Mouse (Mus musculus): ENCODE measurements around the gene Il12rb1. TPM values are rescaled to one million over a fixed set of nuclear protein-coding genes. Genes with fewer than 3 reads are reported as not detected.

The Il12rb1 gene
- polyA plus RNA-seq, 1 experiment = 1.8 TPM

DNA sequence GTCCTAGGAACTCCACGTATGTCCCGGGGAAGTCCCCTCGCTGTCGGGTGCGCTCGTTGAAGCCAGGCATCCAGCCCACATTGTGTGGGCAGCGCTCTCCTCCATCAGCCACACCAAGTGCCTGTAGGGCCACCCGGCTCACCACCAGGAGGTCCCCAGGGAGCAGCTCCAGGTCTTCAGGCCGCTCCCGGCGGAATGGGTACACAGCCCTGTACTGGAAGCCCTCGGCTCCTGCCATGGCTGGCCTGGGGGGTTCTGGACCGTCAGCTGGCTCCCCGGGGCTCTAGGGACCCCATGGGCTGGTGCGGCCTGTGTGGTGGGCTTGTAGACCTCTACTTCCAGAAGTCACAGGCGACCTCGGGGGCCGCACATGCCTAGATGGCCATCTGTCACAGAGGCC lies 33.5 kb upstream of the Il12rb1 start:
- Histone ChIP-seq H3K27ac (ENCODE audit: insufficient read depth, low read length) (peak overlapping the region; percentile 74), H3K4me3 (replicated peaks; ENCODE audit: insufficient read depth, low read depth, low read length) (peak overlapping the region; percentile 74), H3K27me3 (ENCODE audit: control insufficient read depth, insufficient read depth, low read length) (no peaks in the 10 kb centered on the region), H3K4me1 (ENCODE audit: control insufficient read depth, insufficient read depth, low read length) (peaks cover 39% of the 10 kb centered on the region)
- TF ChIP-seq POLR2A (IDR thresholded peaks at IDR 0.05; ENCODE audit: borderline replicate concordance, insufficient read depth, low read length) (no peak), CTCF (IDR thresholded peaks at IDR 0.05; ENCODE audit: borderline replicate concordance, insufficient read depth, low read depth, low read length) (no peak)
- 51% methylated on average over 18 of the region's 18 CpGs for whole genome bisulfite sequencing
- DNase-seq = no peak

DNA sequence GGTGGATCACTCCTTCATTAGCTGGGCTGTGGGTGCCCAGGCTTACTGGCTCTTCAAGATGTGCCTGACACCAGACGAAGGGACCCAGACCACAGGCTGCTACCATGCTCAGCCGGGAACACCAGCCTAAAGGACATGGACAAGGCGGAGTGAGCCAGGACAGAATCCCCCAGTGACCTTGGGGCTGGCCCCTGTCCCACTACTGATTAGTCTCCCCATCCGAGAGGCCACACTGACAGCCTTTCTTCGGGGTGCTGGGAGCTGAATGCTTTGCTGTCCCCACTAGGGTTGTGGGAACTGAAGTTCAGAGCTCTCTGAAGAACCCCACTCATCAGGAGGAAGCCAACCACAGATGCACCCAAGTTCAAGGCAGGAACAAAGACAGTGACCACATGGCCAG lies 33.0 kb upstream of the Il12rb1 start:
- Histone ChIP-seq H3K27me3 (ENCODE audit: control insufficient read depth, insufficient read depth, low read length) (no peaks in the 10 kb centered on the region), H3K27ac (ENCODE audit: insufficient read depth, low read length) (peak overlapping the region; percentile 74; the same call in 1 of the 2 replicates), H3K4me1 (ENCODE audit: control insufficient read depth, insufficient read depth, low read length) (peaks cover 39% of the 10 kb centered on the region), H3K4me3 (replicated peaks; ENCODE audit: insufficient read depth, low read depth, low read length) (peak overlapping the region; percentile 74)
- no peak for TF ChIP-seq CTCF (IDR thresholded peaks at IDR 0.05; ENCODE audit: borderline replicate concordance, insufficient read depth, low read depth, low read length)
- no peak for TF ChIP-seq POLR2A (IDR thresholded peaks at IDR 0.05; ENCODE audit: borderline replicate concordance, insufficient read depth, low read length)
- no peak for DNase-seq
- 28% methylated on average over 5 of the region's 5 CpGs for WGBS

DNA sequence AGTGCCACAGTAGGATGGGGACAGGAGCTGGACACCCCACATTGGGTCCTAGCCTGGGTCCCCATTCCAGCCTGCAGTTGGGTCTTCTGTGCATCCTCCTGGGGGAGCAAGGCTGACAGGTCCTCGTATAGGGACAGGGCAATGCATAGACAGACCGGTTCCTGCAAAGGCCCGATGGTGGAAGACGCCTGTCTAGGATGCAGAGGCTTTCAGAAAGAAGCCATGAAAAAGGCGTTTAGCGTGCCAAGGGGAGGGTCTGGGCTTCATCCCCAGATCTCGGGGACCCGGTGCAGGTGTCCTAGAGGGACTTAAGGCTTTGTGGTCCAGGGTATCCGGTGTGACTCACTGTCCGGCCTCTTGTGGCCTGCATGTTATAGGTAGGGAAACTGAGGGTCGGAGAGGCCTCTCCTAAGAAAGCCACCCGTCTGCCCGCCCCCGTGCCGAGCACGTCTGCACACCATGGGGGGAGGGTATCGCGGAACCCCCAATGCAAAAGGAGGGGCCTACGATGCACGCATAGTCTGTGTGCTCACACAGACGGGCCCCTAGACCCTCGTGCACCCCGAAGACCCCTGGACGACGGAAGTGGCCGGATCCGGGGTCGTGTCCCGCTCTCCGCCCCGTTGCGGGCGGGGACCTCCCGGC lies 32.3 kb upstream of the Il12rb1 start:
- under 1% methylated on average over 34 of the region's 34 CpGs for WGBS
- peaks cover 39% of the 10 kb centered on the region for H3K4me1 ChIP-seq (ENCODE audit: control insufficient read depth, insufficient read depth, low read length)
- H3K27ac ChIP-seq (ENCODE audit: insufficient read depth, low read length) = peak overlapping the region; percentile 74
- H3K4me3 ChIP-seq (replicated peaks; ENCODE audit: insufficient read depth, low read depth, low read length) = peak overlapping the region; percentile 74
- no peaks in the 10 kb centered on the region for H3K27me3 ChIP-seq (ENCODE audit: control insufficient read depth, insufficient read depth, low read length)
- no peak for TF ChIP-seq CTCF (IDR thresholded peaks at IDR 0.05; ENCODE audit: borderline replicate concordance, insufficient read depth, low read depth, low read length)
- no peak for TF ChIP-seq POLR2A (IDR thresholded peaks at IDR 0.05; ENCODE audit: borderline replicate concordance, insufficient read depth, low read length)
- peak in 1 of 2 experiments; percentile 61 for DNase-seq

DNA sequence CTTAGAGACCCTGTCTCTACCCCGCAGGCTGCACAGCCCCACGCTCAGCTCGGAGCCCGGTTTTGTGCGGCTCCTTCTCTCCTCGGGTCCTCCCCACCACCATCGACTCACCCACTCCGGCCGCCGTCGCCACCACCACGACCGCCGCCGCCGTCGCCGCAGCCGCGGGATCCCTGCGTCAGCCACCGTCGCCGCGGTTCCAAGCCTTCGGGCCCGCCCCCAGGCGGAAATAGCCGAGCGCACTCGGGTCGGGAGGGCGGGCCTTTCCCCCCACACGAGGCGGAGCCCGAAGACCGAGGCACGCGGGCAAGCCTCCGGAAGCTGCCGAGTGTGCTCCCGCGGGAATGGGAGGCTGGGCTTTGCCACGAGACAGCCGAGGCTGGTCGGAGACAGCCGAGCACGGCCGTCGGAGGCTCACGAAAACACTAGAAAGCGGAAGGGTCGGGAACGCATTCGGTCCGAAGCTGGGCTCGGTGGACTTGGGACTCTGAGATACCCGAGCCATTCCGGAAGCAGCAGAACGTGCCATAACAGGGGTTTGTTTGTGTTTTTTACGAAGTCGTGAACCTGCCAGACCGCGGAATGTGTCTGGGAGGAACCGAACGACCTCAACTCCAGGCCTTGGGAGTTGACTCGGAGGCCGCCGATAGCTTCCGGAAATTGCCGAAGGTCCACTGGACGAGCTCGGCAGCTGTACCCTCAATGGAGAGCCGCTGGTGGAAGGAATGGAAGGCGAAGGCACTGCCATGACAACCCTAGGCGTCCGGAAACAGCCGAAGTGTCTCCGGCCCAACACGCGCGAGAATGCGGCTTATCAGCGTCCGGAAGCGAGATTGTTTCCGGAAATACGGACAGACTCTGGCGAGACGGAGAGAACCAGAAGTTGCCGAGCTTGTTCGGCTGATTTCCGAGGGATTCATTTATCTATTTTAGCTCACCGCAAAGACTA lies 31.5 kb upstream of the Il12rb1 start, which contains the start of gene Pik3r2:
Gene Pik3r2, minus strand, starts transcription at position 218 of the 949 bp plus-strand sequence.
- H3K27me3 ChIP-seq (ENCODE audit: control insufficient read depth, insufficient read depth, low read length) = no peaks in the 10 kb centered on the region
- peaks cover 34% of the 10 kb centered on the region for H3K4me1 ChIP-seq (ENCODE audit: control insufficient read depth, insufficient read depth, low read length)
- under 1% methylated on average over 93 of the region's 94 CpGs for WGBS
- peak within 1 kb of the TSS; percentile 74 for H3K27ac ChIP-seq (ENCODE audit: insufficient read depth, low read length)
- peak; percentile 97 to 98 for DNase-seq
- TF ChIP-seq CTCF (IDR thresholded peaks at IDR 0.05; ENCODE audit: borderline replicate concordance, insufficient read depth, low read depth, low read length) (no peak), POLR2A (IDR thresholded peaks at IDR 0.05; ENCODE audit: borderline replicate concordance, insufficient read depth, low read length) (peak; percentile 72)
- peak within 1 kb of the TSS; percentile 85 for H3K4me3 ChIP-seq (replicated peaks; ENCODE audit: insufficient read depth, low read depth, low read length)

DNA sequence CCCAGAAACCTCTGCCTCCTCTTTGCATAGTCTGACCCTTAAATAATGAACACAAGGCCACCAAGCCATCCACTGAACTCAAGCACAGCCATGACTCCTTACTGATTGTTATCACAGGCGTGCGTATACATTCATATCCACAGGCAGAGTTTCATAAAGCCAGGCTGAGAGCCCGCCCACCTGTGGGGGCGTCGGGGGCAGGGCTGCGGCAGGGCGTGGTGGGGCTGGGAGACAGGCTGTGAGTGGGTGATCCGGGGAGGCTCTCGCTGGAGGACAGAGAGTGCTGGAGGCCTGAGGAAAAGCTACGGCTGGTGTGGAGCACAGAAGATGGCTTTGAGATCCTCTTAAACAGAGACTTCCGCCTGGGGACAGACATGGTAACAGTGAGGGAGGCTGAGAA lies 28.2 kb upstream of the Il12rb1 start:
- no peaks in the 10 kb centered on the region for H3K27me3 ChIP-seq (ENCODE audit: control insufficient read depth, insufficient read depth, low read length)
- DNase-seq = no peak
- WGBS = 88% methylated on average over 11 of the region's 11 CpGs
- H3K4me1 ChIP-seq (ENCODE audit: control insufficient read depth, insufficient read depth, low read length) = peaks cover 6% of the 10 kb centered on the region
- no peak overlapping the region for H3K27ac ChIP-seq (ENCODE audit: insufficient read depth, low read length)
- no peak overlapping the region for H3K4me3 ChIP-seq (replicated peaks; ENCODE audit: insufficient read depth, low read depth, low read length)
- TF ChIP-seq CTCF (IDR thresholded peaks at IDR 0.05; ENCODE audit: borderline replicate concordance, insufficient read depth, low read depth, low read length) (no peak), POLR2A (IDR thresholded peaks at IDR 0.05; ENCODE audit: borderline replicate concordance, insufficient read depth, low read length) (no peak)

DNA sequence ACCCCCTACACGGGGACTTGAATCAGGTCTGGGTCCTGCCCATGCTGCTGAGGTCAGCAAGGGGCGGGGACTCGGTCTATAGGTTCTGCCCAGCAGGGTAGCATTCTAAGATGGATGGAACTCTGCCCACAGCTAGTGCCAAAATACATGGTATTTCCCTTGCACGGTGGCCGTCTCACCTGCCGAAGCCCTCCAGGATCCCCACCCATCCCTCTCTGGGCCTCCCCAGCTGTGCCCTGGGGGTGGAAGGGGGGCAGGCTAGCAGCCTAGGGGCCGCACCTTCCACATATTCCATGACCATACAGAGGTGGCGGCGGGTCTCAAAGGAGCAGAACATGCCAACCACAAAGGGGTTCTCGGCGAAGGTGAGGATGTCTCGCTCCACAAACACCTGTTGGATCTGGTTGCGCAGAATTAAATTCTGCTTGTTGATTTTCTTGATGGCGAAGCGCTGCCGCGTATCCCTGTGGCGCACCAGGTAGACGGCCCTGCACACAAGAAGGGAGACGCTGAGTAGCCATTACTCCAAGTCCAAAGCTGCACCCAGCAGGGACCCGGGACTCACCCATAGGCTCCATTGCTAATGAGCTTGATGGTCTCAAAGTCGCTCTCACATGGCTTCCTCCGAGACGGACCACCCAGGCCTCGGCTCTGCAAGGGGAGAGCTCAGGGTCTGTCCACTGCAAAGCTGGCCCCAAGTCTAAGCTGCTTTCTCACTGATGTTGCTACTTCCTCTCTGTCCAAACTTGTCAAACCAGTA lies 21.8 kb upstream of the Il12rb1 start:
- Histone ChIP-seq H3K4me1 (ENCODE audit: control insufficient read depth, insufficient read depth, low read length) (peaks cover 17% of the 10 kb centered on the region), H3K27ac (ENCODE audit: insufficient read depth, low read length) (no peak overlapping the region)
- WGBS = 88% methylated on average over 25 of the region's 25 CpGs

DNA sequence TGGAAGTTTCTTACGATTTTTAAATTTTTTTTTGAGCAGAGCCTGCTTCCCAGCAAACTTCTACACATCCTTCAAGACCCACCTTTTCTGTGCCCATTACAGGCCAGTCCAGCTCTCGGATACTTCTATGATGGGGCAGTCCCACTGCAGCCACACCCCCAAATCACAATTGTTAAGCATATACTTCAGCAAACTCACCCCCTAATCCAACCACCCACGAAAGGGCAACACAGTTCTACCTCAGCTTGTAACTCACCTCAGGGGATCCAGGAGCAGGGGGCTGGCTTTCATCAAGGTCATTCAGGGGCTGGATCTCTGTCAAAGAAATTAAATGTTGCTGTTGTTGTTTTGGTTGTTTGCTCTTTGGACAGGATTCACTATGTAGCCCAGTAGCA lies 21.2 kb upstream of the Il12rb1 start:
- TF ChIP-seq POLR2A (IDR thresholded peaks at IDR 0.05; ENCODE audit: borderline replicate concordance, insufficient read depth, low read length) = no peak
- TF ChIP-seq CTCF (IDR thresholded peaks at IDR 0.05; ENCODE audit: borderline replicate concordance, insufficient read depth, low read depth, low read length) = no peak
- H3K4me1 ChIP-seq (ENCODE audit: control insufficient read depth, insufficient read depth, low read length) = peaks cover 17% of the 10 kb centered on the region
- WGBS = 96% methylated on average over 3 of the region's 3 CpGs
- no peak overlapping the region for H3K27ac ChIP-seq (ENCODE audit: insufficient read depth, low read length)
- no peak overlapping the region for H3K4me3 ChIP-seq (replicated peaks; ENCODE audit: insufficient read depth, low read depth, low read length)
- H3K27me3 ChIP-seq (ENCODE audit: control insufficient read depth, insufficient read depth, low read length) = no peaks in the 10 kb centered on the region
- no peak for DNase-seq

More for the DNA sequence above, 21.8 kb upstream of the Il12rb1 start:
- Histone ChIP-seq H3K27me3 (ENCODE audit: control insufficient read depth, insufficient read depth, low read length) (no peaks in the 10 kb centered on the region), H3K4me3 (replicated peaks; ENCODE audit: insufficient read depth, low read depth, low read length) (no peak overlapping the region)
- TF ChIP-seq POLR2A (IDR thresholded peaks at IDR 0.05; ENCODE audit: borderline replicate concordance, insufficient read depth, low read length) = no peak
- DNase-seq = no peak
